Mouse (Mus musculus): ENCODE measurements around the gene Dbx2. TPM values are rescaled to one million over a fixed set of nuclear protein-coding genes. Genes with fewer than 3 reads are reported as not detected.

Gene Dbx2
- total RNA-seq, 4 experiments from 2014 or later = 24.9 to 39.8 (median 30.7) TPM

DNA sequence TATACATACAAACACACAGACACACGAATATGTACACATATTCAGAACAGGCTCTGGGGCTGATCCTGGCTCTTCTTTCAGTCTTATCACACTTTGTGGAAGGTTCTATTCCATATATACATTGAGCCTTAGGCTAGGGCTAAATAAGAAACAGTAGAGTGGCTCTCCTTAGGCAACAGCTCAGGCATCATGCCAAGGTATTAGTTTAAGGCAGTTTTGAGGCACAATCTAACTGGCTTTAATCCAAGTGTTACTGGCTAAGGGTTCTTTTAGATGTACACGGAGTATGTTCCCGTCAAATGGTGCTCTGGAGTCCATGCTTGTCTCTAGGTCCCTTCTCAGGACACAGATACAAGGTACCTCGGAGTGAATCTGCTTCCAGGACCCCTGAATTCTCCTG is 31.4 kb downstream of the Dbx2 start:
- DNase-seq (ENCODE audit: low spot score in 2 of 2) = no peak

DNA sequence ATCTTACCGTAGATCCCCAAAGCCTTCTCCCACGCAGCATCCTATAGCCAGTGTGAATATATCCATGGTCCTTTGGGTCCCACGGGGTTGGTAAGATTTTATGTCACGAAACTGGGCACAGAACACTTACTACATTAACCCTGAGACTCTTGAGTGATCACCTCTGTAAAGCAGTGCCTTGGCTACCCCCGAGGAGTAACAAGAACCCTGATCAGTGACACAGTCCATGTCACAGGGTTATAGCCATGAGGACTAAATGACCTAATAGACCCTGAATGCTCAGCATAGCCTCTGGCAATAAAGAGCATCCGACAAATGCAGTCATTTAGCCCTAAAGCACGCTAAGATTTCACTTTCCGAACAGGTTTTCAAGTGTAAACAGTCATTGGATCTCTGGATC is 33.0 kb downstream of the Dbx2 start:
- no peak for DNase-seq (ENCODE audit: low spot score in 2 of 2)

GRCm38 (mm10) chr15:95612600-95612999 is 43.2 kb downstream of the Dbx2 start:
- DNase-seq (ENCODE audit: low spot score in 2 of 2) = no peak

DNA sequence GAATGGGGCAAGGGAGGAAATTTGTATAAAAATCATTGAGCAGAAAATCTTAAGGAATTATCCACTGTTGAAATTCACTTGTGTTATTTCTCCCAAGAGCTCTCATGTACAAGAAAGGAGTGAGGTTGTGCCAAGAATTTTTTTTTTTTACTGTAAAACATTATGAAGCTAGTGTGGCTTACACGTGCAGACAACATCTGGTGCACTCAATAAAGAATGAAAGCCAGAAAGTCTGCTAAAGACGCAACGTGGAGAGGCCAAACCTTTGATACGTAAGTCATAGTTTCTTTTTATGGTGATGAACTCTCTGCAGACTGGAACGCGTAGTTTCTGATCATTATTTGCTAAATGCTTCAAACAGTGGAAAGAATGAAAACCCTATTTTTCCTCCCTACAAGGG is 54.6 kb downstream of the Dbx2 start:
- DNase-seq (ENCODE audit: low spot score in 2 of 2) = no peak

GRCm38 (mm10) chr15:95598630-95599029 is 57.1 kb downstream of the Dbx2 start:
- peak in 1 of 2 experiments; percentile 20 for DNase-seq (ENCODE audit: low spot score in 2 of 2)

- no peak for DNase-seq (ENCODE audit: low spot score in 2 of 2)
These were observed 68.9 kb downstream of the Dbx2 start for GRCm38 (mm10) chr15:95586906-95587305.

DNA sequence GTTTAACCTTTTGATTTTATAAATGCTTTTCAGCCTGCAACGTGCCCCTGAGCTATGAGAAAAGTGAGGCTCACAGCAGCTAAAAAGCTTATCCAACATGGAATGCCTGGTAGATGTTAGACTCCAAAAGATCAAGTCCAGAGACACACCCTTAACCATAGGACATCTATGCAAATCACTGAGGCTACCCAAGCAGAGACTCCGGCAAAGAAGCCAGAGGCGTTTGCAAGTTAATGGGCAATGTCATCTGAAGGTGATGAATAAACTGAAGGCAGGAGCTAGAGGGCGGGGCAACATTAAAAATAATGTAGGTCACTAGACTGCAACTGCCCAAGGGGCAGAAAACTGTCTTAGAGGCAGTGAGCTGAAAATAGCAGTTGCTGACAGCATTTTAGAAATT is 70.9 kb downstream of the Dbx2 start:
- no peak for DNase-seq (ENCODE audit: low spot score in 2 of 2)

GRCm38 (mm10) chr15:95574661-95575060 is 81.1 kb downstream of the Dbx2 start:
- peak; percentile 17 to 65 for DNase-seq (ENCODE audit: low spot score in 2 of 2)

Other genes starting within 250 kb of the Dbx2 start
- gene Nell2, start 127.4 kb downstream of the Dbx2 start, total RNA-seq (2022) = 100 to 1,000 TPM; 657 to 707 (median 664) TPM
- gene Ano6, start 134.9 kb upstream of the Dbx2 start, total RNA-seq (2022) = 10 to 100 TPM; 27.0 to 34.1 (median 29.7) TPM

All from layer of hippocampus, adult 8-10 months (tissue).